Mouse (Mus musculus): ENCODE data around the gene P2ry13. TPM values are rescaled to one million over a fixed set of nuclear protein-coding genes. Genes with fewer than 3 reads are reported as not detected.

The P2ry13 gene
- polyA plus RNA-seq, 1 experiment = not detected

- TF ChIP-seq FOSL1 (IDR thresholded peaks at IDR 0.05; ENCODE audit: insufficient read depth, low read length, poor library complexity, severe bottlenecking) = no peak
- no peak for TF ChIP-seq CTCF (IDR thresholded peaks at IDR 0.05; ENCODE audit: control insufficient read depth, insufficient read depth, insufficient read length)
- no peak for TF ChIP-seq MYOD1 (IDR thresholded peaks at IDR 0.05; ENCODE audit: control insufficient read depth, insufficient read length, low read depth)
- no peak for TF ChIP-seq USF1 (IDR thresholded peaks at IDR 0.05; ENCODE audit: low read depth)
- TF ChIP-seq MYOG (IDR thresholded peaks at IDR 0.05; ENCODE audit: control insufficient read depth, extremely low read depth, insufficient read length) = no peak
- no peak for TF ChIP-seq CEBPB (IDR thresholded peaks at IDR 0.05; ENCODE audit: low read depth)
- TF ChIP-seq MAX (IDR thresholded peaks at IDR 0.05) = no peak
- no peaks in the 10 kb centered on the region for H3K36me3 ChIP-seq (ENCODE audit: control insufficient read depth, insufficient read depth)
- H3ac ChIP-seq (ENCODE audit: control insufficient read depth, insufficient read length, low read depth) = no peak overlapping the region
- H3K27me3 ChIP-seq (ENCODE audit: control insufficient read depth, insufficient read depth, insufficient read length) = no peaks in the 10 kb centered on the region
- no peaks in the 10 kb centered on the region for H3K79me2 ChIP-seq (ENCODE audit: control insufficient read depth, insufficient read depth)
- H3K79me3 ChIP-seq (ENCODE audit: low read depth) = no peaks in the 10 kb centered on the region
- no peak overlapping the region for H3K4me3 ChIP-seq (ENCODE audit: insufficient read depth, poor library complexity, severe bottlenecking)
These were observed 42.2 kb downstream of the P2ry13 start for GRCm38 (mm10) chr3:59168476-59168875.

GRCm38 (mm10) chr3:59167417-59168054 lies 43.1 kb downstream of the P2ry13 start:
- TF ChIP-seq FOSL1 (IDR thresholded peaks at IDR 0.05; ENCODE audit: insufficient read depth, low read length, poor library complexity, severe bottlenecking) (no peak), MYOG (IDR thresholded peaks at IDR 0.05; ENCODE audit: control insufficient read depth, extremely low read depth, insufficient read length) (no peak), USF1 (IDR thresholded peaks at IDR 0.05; ENCODE audit: low read depth) (no peak), CTCF (IDR thresholded peaks at IDR 0.05; ENCODE audit: control insufficient read depth, insufficient read depth, insufficient read length) (no peak), MYOD1 (IDR thresholded peaks at IDR 0.05; ENCODE audit: control insufficient read depth, insufficient read length, low read depth) (no peak), CEBPB (IDR thresholded peaks at IDR 0.05; ENCODE audit: low read depth) (no peak), MAX (IDR thresholded peaks at IDR 0.05) (no peak)
- H3K79me3 ChIP-seq (ENCODE audit: low read depth) = no peaks in the 10 kb centered on the region
- H3ac ChIP-seq (ENCODE audit: control insufficient read depth, insufficient read length, low read depth) = no peak overlapping the region
- H3K4me3 ChIP-seq (ENCODE audit: insufficient read depth, poor library complexity, severe bottlenecking) = no peak overlapping the region
- H3K79me2 ChIP-seq (ENCODE audit: control insufficient read depth, insufficient read depth) = no peaks in the 10 kb centered on the region
- no peaks in the 10 kb centered on the region for H3K36me3 ChIP-seq (ENCODE audit: control insufficient read depth, insufficient read depth)
- H3K27me3 ChIP-seq (ENCODE audit: control insufficient read depth, insufficient read depth, insufficient read length) = no peaks in the 10 kb centered on the region

GRCm38 (mm10) chr3:59160465-59160864 lies 50.2 kb downstream of the P2ry13 start:
- no peaks in the 10 kb centered on the region for H3K27me3 ChIP-seq (ENCODE audit: control insufficient read depth, insufficient read depth, insufficient read length)
- no peak overlapping the region for H3ac ChIP-seq (ENCODE audit: control insufficient read depth, insufficient read length, low read depth)
- no peak overlapping the region for H3K4me3 ChIP-seq (ENCODE audit: insufficient read depth, poor library complexity, severe bottlenecking)
- no peaks in the 10 kb centered on the region for H3K36me3 ChIP-seq (ENCODE audit: control insufficient read depth, insufficient read depth)
- no peaks in the 10 kb centered on the region for H3K79me3 ChIP-seq (ENCODE audit: low read depth)
- H3K79me2 ChIP-seq (ENCODE audit: control insufficient read depth, insufficient read depth) = no peaks in the 10 kb centered on the region
- no peak for TF ChIP-seq MYOD1 (IDR thresholded peaks at IDR 0.05; ENCODE audit: control insufficient read depth, insufficient read length, low read depth)

Other genes with a start within 250 kb of the P2ry13 start
- not detected for gene Med12l, start 205.1 kb downstream of the P2ry13 start, polyA plus RNA-seq (2012; fragmentation: generic; extraction: Trizol)
- not detected for gene Gpr171, start 109.1 kb downstream of the P2ry13 start, polyA plus RNA-seq (2012; fragmentation: generic; extraction: Trizol)
- gene P2ry14, start 57.3 kb downstream of the P2ry13 start, polyA plus RNA-seq (2012; fragmentation: generic; extraction: Trizol) = not detected
- gene Gpr87, start 15.8 kb downstream of the P2ry13 start, polyA plus RNA-seq (2012; fragmentation: generic; extraction: Trizol) = not detected
- not detected for gene P2ry12, start 52.0 kb upstream of the P2ry13 start, polyA plus RNA-seq (2012; fragmentation: generic; extraction: Trizol)
- 0.04 TPM for gene Igsf10, start 133.5 kb upstream of the P2ry13 start, polyA plus RNA-seq (2012; fragmentation: generic; extraction: Trizol)